Mouse (Mus musculus) spleen, postnatal 10 days (tissue): Measurements from ENCODE around the gene Mapk8ip1.

Source experiments
- DNase-seq, 2 experiments: peaks; one replicate each; pipeline ENCODE4 v3.0.0; 2021 to 2022; ENCODE audit warnings: low spot score in 2 of 2

The Mapk8ip1 gene

GRCm38 (mm10) chr2:92372767-92373436 lies 28.2 kb downstream of the Mapk8ip1 start:
- DNase-seq, result no peak

- DNase-seq, result no peak
Measured at GRCm38 (mm10) chr2:92371971-92372690, 28.9 kb downstream of the Mapk8ip1 start.

- peak in 1 of 2 experiments; percentile 41 for DNase-seq
Measured at GRCm38 (mm10) chr2:92370821-92371805, 29.9 kb downstream of the Mapk8ip1 start.

GRCm38 (mm10) chr2:92370375-92370774 lies 30.7 kb downstream of the Mapk8ip1 start:
- DNase-seq, result no peak

- DNase-seq, result no peak
Measured at GRCm38 (mm10) chr2:92367383-92368029, 33.6 kb downstream of the Mapk8ip1 start.

- DNase-seq, result no peak
Measured at GRCm38 (mm10) chr2:92365568-92365967, 35.5 kb downstream of the Mapk8ip1 start.

- DNase-seq, result no peak
Measured at GRCm38 (mm10) chr2:92364086-92364485, 37.0 kb downstream of the Mapk8ip1 start.

- no peak for DNase-seq
Measured at GRCm38 (mm10) chr2:92362571-92363228, 38.4 kb downstream of the Mapk8ip1 start.

GRCm38 (mm10) chr2:92361795-92362194 lies 39.3 kb downstream of the Mapk8ip1 start:
- DNase-seq, result no peak

GRCm38 (mm10) chr2:92360893-92361292 lies 40.2 kb downstream of the Mapk8ip1 start:
- no peak for DNase-seq

- no peak for DNase-seq
Measured at GRCm38 (mm10) chr2:92360186-92360823, 40.8 kb downstream of the Mapk8ip1 start.

- DNase-seq, result no peak
Measured at GRCm38 (mm10) chr2:92359301-92359700, 41.8 kb downstream of the Mapk8ip1 start.

GRCm38 (mm10) chr2:92354224-92354623 lies 46.8 kb downstream of the Mapk8ip1 start:
- no peak for DNase-seq

GRCm38 (mm10) chr2:92353402-92353801 lies 47.7 kb downstream of the Mapk8ip1 start:
- DNase-seq, result no peak

GRCm38 (mm10) chr2:92350686-92351085 lies 50.4 kb downstream of the Mapk8ip1 start:
- no peak for DNase-seq

- no peak for DNase-seq
Measured at GRCm38 (mm10) chr2:92349589-92350425, 51.3 kb downstream of the Mapk8ip1 start.

- DNase-seq, result no peak
Measured at GRCm38 (mm10) chr2:92347191-92347590, 53.9 kb downstream of the Mapk8ip1 start.

- no peak for DNase-seq
Measured at GRCm38 (mm10) chr2:92342418-92342817, 58.6 kb downstream of the Mapk8ip1 start.
